Mouse (Mus musculus): Measurements from ENCODE around the gene Gatad2b.

- TF ChIP-seq CTCF (IDR thresholded peaks at IDR 0.05; ENCODE audit: borderline replicate concordance, insufficient read depth, low read length) = no peak
- TF ChIP-seq POLR2A (IDR thresholded peaks at IDR 0.05; ENCODE audit: low read depth, low read length) = no peak
Observed at GRCm38 (mm10) chr3:90383690-90384089, 90.7 kb downstream of the Gatad2b start.
